Mouse (Mus musculus) stomach, adult 2 months (tissue): Measurements from ENCODE around the gene Rassf1. TPM values are rescaled to one million over a fixed set of nuclear protein-coding genes. Genes with fewer than 3 reads are reported as not detected.

Experiments used
- polyA plus RNA-seq: library from polyadenylated mRNA; depleted of rRNA; stranded (reverse); fragments of >200 nt; gene quantifications from 2 replicates; pipeline ENCODE4 v1.2.3, GENCODE M21; 2012; rRNA removed

Gene Rassf1
- 6.2 and 7.0 TPM in 2 replicates for polyA plus RNA-seq

DNA sequence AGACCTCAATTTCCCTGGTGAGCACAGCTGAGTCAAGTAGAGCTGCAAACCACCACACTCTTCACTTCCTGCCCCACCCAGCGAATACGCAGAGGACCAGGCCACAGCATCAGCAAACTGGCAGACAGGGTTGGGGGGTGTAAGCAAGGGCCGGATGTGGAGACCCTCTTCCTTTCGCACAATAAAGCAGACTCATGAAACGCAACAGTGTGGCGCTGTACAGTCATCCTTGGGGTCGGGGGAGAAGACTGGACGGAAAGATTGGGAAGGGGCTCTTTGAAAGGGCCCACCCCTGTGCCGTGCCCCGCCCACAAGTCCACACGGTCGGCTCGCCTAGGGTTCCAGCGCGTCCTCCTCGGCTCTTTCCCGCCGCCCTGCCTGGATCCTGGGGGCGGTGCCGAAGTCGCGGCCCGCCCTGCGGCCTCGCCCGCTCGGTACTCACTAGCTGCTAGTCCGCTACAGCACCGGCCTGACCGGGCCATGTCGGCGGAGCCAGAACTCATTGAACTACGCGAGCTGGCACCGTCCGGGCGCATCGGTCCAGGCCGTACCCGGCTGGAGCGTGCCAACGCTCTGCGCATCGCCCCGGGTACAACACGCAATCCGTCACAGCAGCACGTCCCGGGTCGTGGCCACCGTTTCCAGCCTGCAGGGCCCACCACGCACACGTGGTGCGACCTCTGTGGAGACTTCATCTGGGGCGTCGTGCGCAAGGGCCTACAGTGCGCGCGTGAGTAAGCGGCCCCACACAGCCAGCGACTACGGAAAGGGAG is at the start of gene Rassf1:
Rassf1 (plus strand) TSS at position 439 of the 773 bp plus-strand sequence.

DNA sequence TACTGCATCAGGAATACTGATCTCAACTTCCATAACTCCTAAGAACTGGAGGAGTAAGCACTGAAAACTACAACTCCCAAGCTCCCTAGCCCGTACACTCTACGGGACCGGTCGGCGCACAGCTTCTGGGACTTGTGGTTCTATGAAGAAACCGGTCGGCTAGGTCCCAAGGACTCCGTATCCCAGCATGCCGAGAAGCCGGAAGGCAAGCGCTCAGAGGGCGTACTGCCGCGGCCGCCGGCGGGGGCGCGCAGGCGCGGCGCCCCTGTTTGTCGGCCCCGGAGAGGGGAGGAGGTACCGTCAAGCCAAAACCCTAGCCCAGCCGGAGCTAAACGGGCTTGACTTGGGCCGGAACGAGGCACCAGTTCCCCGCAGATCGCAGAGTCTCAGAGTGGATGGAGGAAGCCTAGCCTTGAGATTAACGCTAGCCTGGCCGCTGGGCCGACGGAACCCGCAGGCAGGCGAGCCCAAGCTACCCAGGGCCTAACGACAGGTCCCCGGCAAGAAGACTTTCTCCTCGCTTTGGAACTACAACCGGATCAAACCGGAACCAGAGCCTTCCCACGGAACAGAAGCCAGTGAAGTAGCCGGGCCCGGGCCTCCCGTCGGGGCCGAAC is 17.5 kb upstream of the Rassf1 start, which contains the start of gene Tmem115:
Tmem115 (plus strand) TSS at position 155 of the 617 bp plus-strand sequence.

DNA sequence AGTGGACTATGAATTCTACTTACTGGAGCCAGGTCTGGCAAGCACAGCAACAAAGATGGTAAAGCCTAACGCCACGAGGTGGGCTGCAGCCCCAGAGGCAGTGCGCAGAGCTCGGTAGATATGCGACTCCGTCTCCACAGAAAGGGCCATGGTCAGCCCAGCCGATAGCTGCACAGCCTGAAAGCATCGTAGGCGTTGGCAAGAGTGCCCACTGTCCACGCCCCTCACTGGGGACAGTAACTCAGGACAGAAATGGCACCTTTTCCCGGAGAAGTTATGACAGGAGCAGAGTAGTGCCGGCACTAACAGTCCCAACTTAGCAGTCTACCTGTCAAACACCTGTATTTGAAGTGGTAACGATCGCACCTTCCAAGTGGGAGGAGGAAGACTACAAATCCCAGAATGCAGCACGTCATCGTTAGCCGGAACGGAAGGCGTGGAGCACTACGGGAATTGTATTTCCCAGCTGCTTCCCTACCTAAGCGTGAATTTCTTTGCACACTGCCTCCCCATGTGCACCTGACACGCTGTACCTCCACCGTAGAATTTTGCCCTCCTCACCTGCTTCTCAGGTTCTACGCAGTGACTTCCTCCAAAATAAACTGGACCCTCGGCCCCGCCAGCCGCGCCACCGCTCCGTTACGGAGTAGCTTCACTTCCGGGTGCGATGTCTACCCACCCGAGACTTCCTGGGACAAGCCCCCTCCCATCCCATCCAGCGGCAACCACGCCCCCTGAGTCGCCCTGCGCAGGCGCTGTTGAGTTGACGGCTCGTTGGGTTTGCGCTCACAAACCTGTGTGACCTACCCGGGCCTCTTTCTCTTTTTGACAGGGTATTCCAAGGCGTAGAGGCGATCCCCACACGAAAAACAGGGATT is 9.6 kb upstream of the Rassf1 start, which contains the start of the genes Cyb561d2 and Nprl2:
Cyb561d2 (minus strand) TSS at position 720 of the 878 bp plus-strand sequence.
Nprl2 (plus strand) TSS at position 753 of the 878 bp plus-strand sequence.

DNA sequence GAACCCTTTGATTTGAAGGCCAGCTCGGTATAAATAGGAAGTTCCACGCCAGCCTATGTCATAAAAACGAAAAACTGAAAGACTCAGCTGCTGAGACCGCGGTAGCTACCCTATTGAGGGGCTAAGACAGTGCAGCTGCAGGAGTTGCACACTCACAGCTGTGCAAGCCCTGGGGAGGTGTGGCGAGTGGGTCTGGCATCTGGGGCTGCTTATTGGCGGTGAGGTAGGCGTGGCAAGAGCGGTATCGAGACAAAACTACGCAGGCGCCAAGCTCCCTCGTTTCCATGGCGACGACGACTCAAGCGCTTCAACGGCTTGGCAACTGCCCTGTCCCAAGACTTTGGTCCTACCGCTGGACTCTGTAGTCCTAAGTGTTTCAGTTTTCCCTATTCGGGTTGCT is 4.3 kb upstream of the Rassf1 start, which contains the start of gene Zmynd10:
Zmynd10 (plus strand) TSS at position 273 of the 400 bp plus-strand sequence.

DNA sequence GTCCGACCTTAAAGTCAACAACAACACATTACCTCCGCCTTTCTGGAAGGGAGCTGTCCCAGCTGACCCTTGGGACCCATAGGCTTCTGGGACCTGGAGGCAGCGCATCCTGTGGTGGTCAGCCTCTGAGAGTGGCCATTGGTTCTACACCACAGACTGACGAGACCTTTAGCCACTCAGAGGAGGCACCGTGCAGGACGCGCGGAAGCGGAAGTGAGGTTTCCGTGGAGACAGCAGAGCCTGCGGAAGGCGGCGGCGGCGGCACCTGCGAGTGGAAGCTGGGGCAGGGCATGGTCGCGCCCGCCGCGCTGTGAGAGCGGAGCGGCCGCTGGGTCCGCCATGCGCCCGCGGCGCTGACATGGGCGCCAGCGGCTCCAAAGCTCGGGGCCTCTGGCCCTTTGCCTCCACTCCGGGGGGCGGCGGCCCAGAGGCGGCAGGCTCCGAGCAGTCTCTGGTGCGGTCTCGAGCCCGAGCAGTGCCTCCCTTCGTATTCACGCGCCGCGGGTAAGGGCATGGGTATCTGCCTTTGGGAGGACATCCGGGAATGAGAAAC is 11.8 kb downstream of the Rassf1 start, which contains the start of gene Tusc2:
Tusc2 (plus strand) TSS at position 227 of the 553 bp plus-strand sequence.

DNA sequence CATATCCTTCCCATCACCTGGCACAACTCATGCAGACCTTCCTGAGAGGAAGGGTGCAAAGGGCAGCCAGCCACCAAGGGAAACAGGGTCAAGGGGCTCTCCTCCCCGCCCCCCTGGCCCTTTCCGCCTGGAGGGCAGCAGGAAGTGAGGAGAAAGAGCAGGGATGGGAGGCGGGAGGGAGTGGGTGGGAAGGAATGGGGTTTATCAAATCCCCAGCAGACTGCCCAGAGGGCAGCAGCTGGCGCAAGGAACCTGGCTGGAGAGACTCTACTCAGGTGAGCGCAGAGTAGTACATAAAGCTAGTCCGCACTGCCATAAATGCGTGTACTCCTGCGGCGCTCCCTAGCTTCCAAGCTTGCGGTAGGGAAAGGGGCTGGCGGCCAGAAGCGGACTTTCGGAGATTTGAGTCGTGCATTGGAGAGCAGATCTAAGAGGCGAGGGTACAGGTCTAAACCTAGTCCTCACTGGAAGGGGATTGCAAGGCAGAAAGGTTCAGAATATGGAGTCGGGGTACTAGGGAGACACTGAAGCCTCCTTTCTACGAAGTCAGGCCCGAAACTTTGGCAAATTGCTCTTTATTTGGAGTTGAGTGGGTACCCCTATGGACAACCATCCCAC is 16.5 kb downstream of the Rassf1 start, which contains the start of gene Hyal2:
Hyal2 (plus strand) TSS at position 244 of the 618 bp plus-strand sequence.

DNA sequence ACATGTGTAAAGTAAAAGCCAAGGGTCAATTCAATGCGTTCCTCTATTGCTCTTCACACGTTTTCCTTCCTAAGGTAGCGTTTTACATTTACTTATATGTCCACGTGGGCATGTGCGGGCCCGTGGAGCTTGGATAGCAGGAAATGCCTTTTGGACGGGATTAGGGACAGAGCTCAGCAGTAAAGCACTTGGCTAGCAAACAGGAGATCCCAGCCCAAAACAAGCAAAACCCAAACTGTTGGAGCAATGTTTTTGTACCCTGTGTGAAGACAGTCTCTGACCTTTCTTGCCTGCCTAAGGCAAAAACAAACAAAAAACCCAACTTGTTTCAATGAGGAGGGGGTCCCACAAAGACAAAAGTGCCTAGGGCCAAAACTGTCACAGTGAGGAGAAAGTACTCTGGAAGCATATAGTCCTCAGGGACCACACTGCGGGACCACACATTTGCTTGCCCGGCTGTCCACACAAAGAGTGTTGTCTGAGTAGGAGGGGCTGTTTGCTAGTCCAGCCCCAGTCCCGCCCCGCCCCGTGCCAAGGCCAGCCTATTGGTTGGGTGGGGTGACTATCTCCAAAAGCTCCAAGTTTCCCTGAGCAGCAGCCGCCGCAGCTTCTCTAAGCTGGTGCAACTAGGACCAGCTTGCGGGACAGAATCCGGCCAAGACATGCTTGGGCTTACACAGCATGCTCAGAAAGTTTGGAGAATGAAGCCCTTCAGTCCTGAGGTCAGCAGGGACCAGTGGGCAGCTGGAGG is 25.2 kb downstream of the Rassf1 start, which contains the start of gene Hyal1:
Hyal1 (plus strand) TSS at position 571 of the 751 bp plus-strand sequence.

DNA sequence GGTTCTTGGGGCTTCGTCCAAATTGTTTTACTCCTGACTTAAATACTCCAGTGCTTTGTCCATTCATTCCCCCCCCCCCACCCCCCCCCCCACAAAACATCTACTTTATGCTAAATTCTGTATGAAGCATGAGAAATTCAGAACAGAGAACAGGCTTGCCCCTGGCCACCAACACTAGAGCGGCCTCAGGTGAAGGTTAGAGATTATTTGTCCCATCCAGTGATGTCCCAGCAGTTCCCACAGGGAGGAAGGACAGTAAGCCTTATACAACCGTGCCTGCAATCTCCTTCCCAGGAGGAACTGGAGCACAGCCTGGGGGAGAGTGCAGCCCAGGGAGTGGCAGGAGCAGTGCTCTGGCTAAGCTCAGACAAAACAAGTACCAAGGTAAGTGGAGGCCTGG is 27.2 kb downstream of the Rassf1 start, which contains the start of gene Naa80:
Naa80 (plus strand) TSS at position 301 of the 400 bp plus-strand sequence.

DNA sequence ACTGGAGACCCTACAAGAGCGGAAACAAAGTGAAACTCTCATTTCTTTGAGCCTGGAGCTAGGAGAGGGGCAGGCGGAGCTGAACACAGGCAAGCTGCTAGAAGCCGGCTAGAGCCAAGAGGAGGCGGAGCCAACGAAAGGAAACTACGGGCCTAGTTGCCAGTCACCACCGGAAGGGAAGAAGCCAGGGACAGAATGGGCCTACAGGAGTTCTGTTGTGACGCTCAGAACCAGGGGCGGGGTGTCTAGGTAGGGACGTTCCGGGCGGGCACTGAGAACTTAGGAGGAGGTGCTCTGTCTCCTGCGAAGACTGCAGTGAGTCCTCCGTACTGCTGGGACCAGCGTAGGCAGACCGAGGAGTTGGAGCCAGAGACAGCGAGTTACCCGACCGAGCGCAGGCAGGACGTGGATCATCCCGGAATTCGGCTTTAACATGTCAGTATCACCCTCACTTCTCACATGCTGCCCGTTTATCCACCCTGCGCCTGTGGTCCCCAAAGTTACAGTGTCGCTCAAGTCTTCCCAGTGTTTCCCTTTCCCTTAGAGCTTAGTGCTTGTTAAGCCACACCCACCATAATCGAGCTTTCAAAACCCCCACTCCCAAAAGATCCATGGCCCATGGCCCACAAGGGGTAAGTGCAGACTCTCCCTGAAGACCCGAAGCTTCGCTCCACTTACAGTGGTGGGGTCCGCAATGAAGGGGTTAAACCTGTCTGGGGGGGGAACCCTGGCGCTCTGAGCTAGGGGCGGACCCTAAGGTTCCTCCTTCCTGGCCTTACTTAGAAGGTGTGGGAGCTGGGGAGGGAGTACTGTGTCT is 29.4 kb downstream of the Rassf1 start, which contains the start of gene Hyal3:
Hyal3 (plus strand) TSS at position 318 of the 817 bp plus-strand sequence.

DNA sequence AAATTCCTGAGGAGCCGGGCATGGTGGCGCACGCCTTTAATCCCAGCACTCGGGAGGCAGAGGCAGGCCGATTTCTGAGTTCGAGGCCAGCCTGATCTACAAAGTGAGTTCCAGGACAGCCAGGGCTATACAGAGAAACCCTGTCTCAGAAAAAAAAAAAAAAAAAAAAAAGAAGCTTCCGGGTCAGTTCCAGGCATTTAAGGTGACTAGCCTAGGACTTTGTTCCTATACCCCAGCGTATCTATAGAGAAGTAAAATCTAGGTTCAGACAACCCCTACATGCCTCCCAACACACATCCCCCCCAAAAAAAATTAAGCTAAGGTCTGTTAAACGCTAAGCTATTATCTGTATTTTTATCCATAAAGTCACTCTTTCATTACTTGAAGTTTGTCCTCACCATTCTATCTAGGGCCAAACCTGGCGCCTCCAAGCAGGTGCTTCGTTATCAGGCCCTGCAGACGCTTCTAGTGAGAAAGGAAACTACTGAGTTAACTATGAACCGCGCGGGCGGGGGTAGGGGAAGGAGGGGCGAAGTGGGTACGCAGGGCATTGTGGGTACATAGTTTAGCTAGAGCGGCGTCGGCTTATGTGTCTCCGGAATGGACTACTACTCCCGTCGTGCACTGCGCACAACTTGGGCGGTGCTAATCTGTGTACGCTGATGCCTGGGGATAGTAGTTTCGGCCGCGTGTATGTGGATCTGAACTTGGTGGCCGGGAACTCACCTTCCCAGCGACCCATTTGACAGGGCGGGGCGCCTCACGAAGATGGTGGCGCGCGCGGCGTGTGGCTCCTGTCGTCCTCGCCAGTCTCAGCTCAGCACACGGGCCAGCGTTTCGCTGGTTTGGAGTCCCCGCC is 35.8 kb downstream of the Rassf1 start, which contains the start of gene Ifrd2:
Ifrd2 (plus strand) TSS at position 669 of the 859 bp plus-strand sequence.

DNA sequence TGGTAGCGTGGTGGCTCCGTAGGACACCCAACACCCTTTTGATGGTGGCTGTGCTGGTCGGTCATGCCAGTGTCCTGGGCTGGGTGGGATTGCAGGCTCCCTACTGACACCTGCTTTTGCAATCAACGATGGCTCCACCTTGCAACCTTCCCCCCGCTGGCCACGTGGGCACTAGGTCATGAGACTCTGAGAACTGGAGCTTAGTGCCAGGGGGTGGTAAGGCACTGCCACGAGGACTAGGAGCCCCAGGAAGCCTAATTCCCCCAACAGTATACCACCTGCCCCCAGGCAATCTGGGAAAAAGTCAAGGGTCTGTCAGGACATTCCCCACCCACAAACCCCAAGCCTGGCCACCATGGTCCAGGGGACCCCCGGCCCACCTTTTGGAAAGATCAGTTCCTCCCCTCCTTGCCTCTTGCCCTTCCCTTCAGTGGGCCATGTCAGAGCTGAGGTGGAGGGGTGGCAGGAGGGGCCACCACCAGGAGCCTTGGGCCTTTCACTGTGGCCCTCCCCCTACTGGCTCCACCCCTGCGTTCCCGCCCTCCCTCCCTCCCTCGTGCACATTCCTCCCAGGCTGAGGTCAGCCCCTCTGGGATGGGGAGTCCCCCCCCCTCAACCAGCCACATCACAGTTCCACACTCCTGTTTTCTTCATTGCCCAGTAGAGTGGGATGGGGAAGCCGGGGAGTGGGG is 57.5 kb downstream of the Rassf1 start, which contains the start of gene Sema3b:
Sema3b (minus strand) TSS at position 489 of the 692 bp plus-strand sequence.

Other genes with a start within 250 kb of the Rassf1 start
- 12.3 and 12.5 TPM in 2 replicates for gene Hemk1, start 213.2 kb upstream of the Rassf1 start, polyA plus RNA-seq
- gene 6430571L13Rik, start 211.0 kb upstream of the Rassf1 start, polyA plus RNA-seq: 0.38 and 0.41 TPM in 2 replicates
- gene Cacna2d2, start 151.9 kb upstream of the Rassf1 start, polyA plus RNA-seq: 3.3 and 4.3 TPM in 2 replicates
- 32.7 and 37.1 TPM in 2 replicates for gene Tmem115, start 17.6 kb upstream of the Rassf1 start, polyA plus RNA-seq
- gene Cyb561d2, start 9.4 kb upstream of the Rassf1 start, polyA plus RNA-seq: 25.6 and 37.6 TPM in 2 replicates
- 14.9 and 16.0 TPM in 2 replicates for gene Nprl2, start 9.3 kb upstream of the Rassf1 start, polyA plus RNA-seq
- gene Zmynd10, start 4.3 kb upstream of the Rassf1 start, polyA plus RNA-seq: 1.4 and 1.6 TPM in 2 replicates
- 33.1 and 49.5 TPM in 2 replicates for gene Tusc2, start 11.7 kb downstream of the Rassf1 start, polyA plus RNA-seq
- gene Hyal2, start 16.4 kb downstream of the Rassf1 start, polyA plus RNA-seq: 32.6 and 36.0 TPM in 2 replicates
- gene Hyal1, start 25.4 kb downstream of the Rassf1 start, polyA plus RNA-seq: 3.7 and 3.8 TPM in 2 replicates
- gene Naa80, start 27.3 kb downstream of the Rassf1 start, polyA plus RNA-seq: 47.1 and 49.7 TPM in 2 replicates
- gene Hyal3, start 29.3 kb downstream of the Rassf1 start, polyA plus RNA-seq: 0.41 and 0.94 TPM in 2 replicates
- 36.5 and 38.2 TPM in 2 replicates for gene Ifrd2, start 36.1 kb downstream of the Rassf1 start, polyA plus RNA-seq
- gene Sema3b, start 57.7 kb downstream of the Rassf1 start, polyA plus RNA-seq: 22.4 and 24.1 TPM in 2 replicates
- gene Gnai2, start 83.8 kb downstream of the Rassf1 start, polyA plus RNA-seq: 139 and 164 TPM in 2 replicates
- gene Slc38a3, start 118.0 kb downstream of the Rassf1 start, polyA plus RNA-seq: 7.5 and 9.4 TPM in 2 replicates
- gene Gnat1, start 128.2 kb downstream of the Rassf1 start, polyA plus RNA-seq: 0.08 and 0.12 TPM in 2 replicates
- gene Sema3f, start 158.9 kb downstream of the Rassf1 start, polyA plus RNA-seq: 78.9 and 92.8 TPM in 2 replicates
- 18.1 and 30.1 TPM in 2 replicates for gene Rbm5, start 219.4 kb downstream of the Rassf1 start, polyA plus RNA-seq